Mouse (Mus musculus) stomach, postnatal 0 days (tissue): ENCODE measurements around the gene Sema4b. TPM values are rescaled to one million over a fixed set of nuclear protein-coding genes. Genes with fewer than 3 reads are reported as not detected.

ENCODE experiments used
- ATAC-seq: fragments of 200-750 bp; cut with Nextera tagmentation; 2 replicates; pipeline ENCODE4 v1.8.0; 2017; ENCODE audit not compliant: low FRiP score, low TSS enrichment
- DNase-seq: peaks from one replicate; pipeline ENCODE4 v3.0.0-alpha.2; 2016; ENCODE audit warnings: low spot score
- H3K27ac ChIP-seq: fragments of 300-500 bp; sonication (generic); replicated peaks from 2 replicates; pipeline ENCODE4 v1.5.1; 2014; ENCODE audit warnings: mild to moderate bottlenecking, control low read depth
- H3K27me3 ChIP-seq: fragments of 300-500 bp; sonication (generic); 2 replicates; pipeline ENCODE4 v1.6.1; 2014; ENCODE audit warnings: low read length; ENCODE audit not compliant: control insufficient read depth, insufficient read depth
- H3K36me3 ChIP-seq: fragments of 300-500 bp; sonication (generic); 2 replicates; pipeline ENCODE4 v1.6.1; 2014; ENCODE audit warnings: low read length, mixed read lengths; ENCODE audit not compliant: control insufficient read depth, insufficient read depth
- H3K4me1 ChIP-seq: fragments of 300-500 bp; sonication (generic); replicated peaks from 2 replicates; pipeline ENCODE4 v1.6.1; 2014; ENCODE audit warnings: antibody characterized with exemption; ENCODE audit not compliant: control insufficient read depth, insufficient read depth
- H3K4me2 ChIP-seq: fragments of 300-500 bp; sonication (generic); replicated peaks from 2 replicates; pipeline ENCODE4 v1.6.1; 2014; ENCODE audit warnings: low read depth, mild to moderate bottlenecking, control low read depth, moderate library complexity
- H3K4me3 ChIP-seq: fragments of 300-500 bp; sonication (generic); 2 replicates; pipeline ENCODE4 v1.5.1; 2014; ENCODE audit warnings: low read depth, low read length, control low read depth
- H3K9ac ChIP-seq: fragments of 300-500 bp; sonication (generic); 2 replicates; pipeline ENCODE4 v1.6.1; 2014; ENCODE audit warnings: mild to moderate bottlenecking, low read length, control low read depth, mixed read lengths
- H3K9me3 ChIP-seq: fragments of 300-500 bp; sonication (generic); 2 replicates; pipeline ENCODE4 v1.6.1; 2016; ENCODE audit warnings: low read length; ENCODE audit not compliant: control insufficient read depth
- CTCF ChIP-seq: IDR thresholded peaks from 2 replicates; pipeline ENCODE4 v1.5.1; 2016; ENCODE audit warnings: antibody characterized with exemption, low read depth, mild to moderate bottlenecking, moderate library complexity
- EP300 ChIP-seq: optimal IDR thresholded peaks from 2 replicates; pipeline ENCODE3; 2016; ENCODE audit warnings: antibody characterized with exemption
- WGBS: fragments of 180-500 bp; shearing (Covaris S2); extraction: QIAGEN DNeasy Blood & Tissue Kit; methylation state at CpG from one replicate; pipeline ENCODE4 v1.1.7; 2014; 5-methylcytosine and 5-hydroxymethylcytosine counted together
- polyA plus RNA-seq: library from polyadenylated mRNA; unstranded; fragments of >200 nt; fragmentation: Nextera tagmentation; extraction: Ambion mirVana; gene quantifications from 2 replicates; pipeline ENCODE4 v1.2.1, GENCODE M21; 2015

Gene Sema4b
- polyA plus RNA-seq, 1 experiment from 2014 or later = 19.9 TPM

- H3K9me3 ChIP-seq = no peaks in the 10 kb centered on the region
- no peaks in the 10 kb centered on the region for H3K27me3 ChIP-seq
- no peak overlapping the region for H3K4me2 ChIP-seq
- H3K36me3 ChIP-seq = no peaks in the 10 kb centered on the region
- no peak for DNase-seq
- no peak overlapping the region for H3K4me3 ChIP-seq
- TF ChIP-seq EP300 (no peak), CTCF (no peak)
- ATAC-seq = no peak
- WGBS = 77% methylated on average over 8 of the region's 8 CpGs
- no peak overlapping the region for H3K9ac ChIP-seq
- peaks cover 6% of the 10 kb centered on the region; the same call in 1 of the 2 replicates for H3K4me1 ChIP-seq
- no peak overlapping the region for H3K27ac ChIP-seq
Measured at GRCm38 (mm10) chr7:80158496-80159268, 28.0 kb upstream of the Sema4b start.

GRCm38 (mm10) chr7:80160293-80160944 is 26.2 kb upstream of the Sema4b start:
- TF ChIP-seq EP300 (no peak), CTCF (no peak)
- Histone ChIP-seq H3K4me1 (peaks cover 6% of the 10 kb centered on the region; the same call in 1 of the 2 replicates), H3K27ac (peak overlapping the region; percentile 95), H3K9ac (peak overlapping the region; percentile 31), H3K4me2 (0 out of 2 replicates have a peak overlapping the region, but pooled peaks have one; percentile 29), H3K36me3 (no peaks in the 10 kb centered on the region), H3K9me3 (no peaks in the 10 kb centered on the region), H3K4me3 (no peak overlapping the region), H3K27me3 (no peaks in the 10 kb centered on the region)
- ATAC-seq = peak; percentile 88
- peak; percentile 94 for DNase-seq
- 31% methylated on average over 7 of the region's 7 CpGs for WGBS

DNA sequence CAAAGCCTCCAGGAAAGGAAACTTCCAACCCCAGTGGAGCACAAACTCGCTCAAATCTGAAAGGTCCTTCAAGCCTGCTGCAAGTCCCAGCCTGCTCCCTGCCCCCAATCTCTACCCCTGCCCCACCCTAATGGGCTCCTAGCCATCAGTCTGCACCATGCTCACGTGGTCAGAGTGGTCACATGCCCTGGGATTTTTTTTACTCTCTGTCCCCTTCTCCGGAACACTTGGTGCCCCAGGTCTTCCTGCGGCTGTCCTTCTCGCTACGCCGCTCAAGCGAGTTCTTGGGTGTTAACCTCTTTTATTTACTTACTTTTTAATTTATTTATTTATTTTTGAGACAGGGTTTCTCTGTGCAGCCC is 25.7 kb upstream of the Sema4b start:
- peak; percentile 67 for ATAC-seq
- Histone ChIP-seq H3K9ac (peak overlapping the region; percentile 31; the same call in 1 of the 2 replicates), H3K27me3 (no peaks in the 10 kb centered on the region), H3K4me1 (peaks cover 6% of the 10 kb centered on the region), H3K36me3 (no peaks in the 10 kb centered on the region), H3K9me3 (no peaks in the 10 kb centered on the region), H3K4me3 (no peak overlapping the region), H3K4me2 (0 out of 2 replicates have a peak overlapping the region, but pooled peaks have one; percentile 29), H3K27ac (peak overlapping the region; percentile 95)
- peak; percentile 92 for DNase-seq
- 51% methylated on average over 8 of the region's 8 CpGs for WGBS
- no peak for TF ChIP-seq CTCF
- TF ChIP-seq EP300 = no peak

- DNase-seq = no peak
- Histone ChIP-seq H3K9me3 (no peaks in the 10 kb centered on the region), H3K4me2 (no peak overlapping the region), H3K9ac (no peak overlapping the region), H3K4me3 (no peak overlapping the region), H3K36me3 (no peaks in the 10 kb centered on the region), H3K4me1 (peaks cover 6% of the 10 kb centered on the region), H3K27ac (peak overlapping the region; percentile 64), H3K27me3 (no peaks in the 10 kb centered on the region)
- 43% methylated on average over 5 of the region's 5 CpGs for WGBS
- no peak for ATAC-seq
- TF ChIP-seq CTCF (no peak), EP300 (no peak)
Measured at GRCm38 (mm10) chr7:80165432-80165831, 21.2 kb upstream of the Sema4b start.

GRCm38 (mm10) chr7:80166740-80167139 is 19.9 kb upstream of the Sema4b start:
- peak; percentile 91 for DNase-seq

DNA sequence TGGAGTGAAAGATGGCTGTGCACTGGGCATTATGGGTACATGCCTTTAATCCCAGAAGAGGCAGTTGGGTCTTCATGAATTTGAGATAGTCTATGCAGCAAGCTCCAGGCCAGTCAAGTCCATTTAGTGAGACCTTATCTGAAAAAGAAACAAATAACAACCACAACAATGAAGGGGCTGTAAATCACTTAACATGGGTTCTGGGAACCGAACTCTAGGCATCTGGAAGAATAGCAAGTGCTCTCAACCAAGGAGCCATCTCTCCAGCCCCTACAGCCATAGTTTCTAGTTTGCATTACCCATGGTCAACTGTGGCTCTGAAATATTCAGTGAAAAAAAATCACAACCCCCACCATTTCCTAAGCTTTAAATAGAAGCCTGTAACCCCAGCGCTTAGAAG is 16.8 kb upstream of the Sema4b start:
- no peak overlapping the region for H3K4me2 ChIP-seq
- no peak for ATAC-seq

More at GRCm38 (mm10) chr7:80166740-80167139, 19.9 kb upstream of the Sema4b start:
- 26% methylated on average over 7 of the region's 7 CpGs for WGBS
- Histone ChIP-seq H3K27ac (peak overlapping the region; percentile 72), H3K4me2 (no peak overlapping the region), H3K9me3 (no peaks in the 10 kb centered on the region), H3K9ac (no peak overlapping the region), H3K4me1 (peaks cover 5% of the 10 kb centered on the region), H3K36me3 (no peaks in the 10 kb centered on the region), H3K27me3 (no peaks in the 10 kb centered on the region), H3K4me3 (no peak overlapping the region)
- TF ChIP-seq CTCF = no peak
- TF ChIP-seq EP300 = no peak
- peak; percentile 98 for ATAC-seq

More for the DNA sequence above, 16.8 kb upstream of the Sema4b start:
- WGBS = 76% methylated on average over 2 of the region's 2 CpGs
- Histone ChIP-seq H3K27me3 (no peaks in the 10 kb centered on the region), H3K9ac (no peak overlapping the region), H3K4me3 (no peak overlapping the region), H3K9me3 (no peaks in the 10 kb centered on the region), H3K27ac (no peak overlapping the region), H3K36me3 (no peaks in the 10 kb centered on the region), H3K4me1 (peaks cover 5% of the 10 kb centered on the region)
- no peak for DNase-seq
- TF ChIP-seq CTCF (no peak), EP300 (no peak)
